Mouse (Mus musculus) MEL (cell line): ENCODE results near the gene Mei1. TPM values are rescaled to one million over a fixed set of nuclear protein-coding genes. Genes with fewer than 3 reads are reported as not detected.
A peak's percentile ranks its signal among the peaks of the same experiment; 100 is the strongest.

Experiments
- DNase-seq: peaks from one replicate; pipeline ENCODE4 v3.0.0; 2011; ENCODE audit warnings: low read depth, low spot score
- H3K27ac ChIP-seq: 2 replicates; pipeline ENCODE4 v1.5.1; 2012; ENCODE audit warnings: low read depth, mild to moderate bottlenecking, control low read depth, low read length, moderate library complexity; ENCODE audit not compliant: control insufficient read depth
- H3K27me3 ChIP-seq, 2 experiments: fragments of 150-350 bp in 1 of 2; sonication (generic) in 1 of 2; 2 replicates each; pipeline ENCODE4 v1.6.1; 2012; ENCODE audit warnings: low read length in 2 of 2, mild to moderate bottlenecking in 2 of 2, improper control_type of control experiment in 1 of 2, moderate library complexity in 1 of 2; ENCODE audit not compliant: insufficient read depth in 2 of 2, control insufficient read depth in 1 of 2
- H3K36me3 ChIP-seq, 2 experiments: 2 replicates each; pipeline ENCODE4 v1.6.1; 2012 to 2014; ENCODE audit warnings: low read length in 2 of 2, improper control_type of control experiment in 1 of 2, inconsistent platforms in 1 of 2, mild to moderate bottlenecking in 1 of 2; ENCODE audit not compliant: insufficient read depth in 2 of 2, control insufficient read depth in 1 of 2
- H3K4me1 ChIP-seq, 2 experiments: fragments of 150-350 bp in 1 of 2; sonication (generic) in 1 of 2; 2 replicates each; pipeline ENCODE4 v1.6.1; 2012; ENCODE audit warnings: low read length in 2 of 2, improper control_type of control experiment in 1 of 2, mild to moderate bottlenecking in 1 of 2; ENCODE audit not compliant: insufficient read depth in 2 of 2, control insufficient read depth in 1 of 2
- H3K4me3 ChIP-seq, 2 experiments: fragments of 150-350 bp in 1 of 2; sonication (generic) in 1 of 2; 2 replicates each; pipeline ENCODE4 v1.5.1; 2012; ENCODE audit warnings: low read depth in 2 of 2, low read length in 2 of 2, mild to moderate bottlenecking in 2 of 2, moderate library complexity in 2 of 2, control low read depth in 1 of 2, improper control_type of control experiment in 1 of 2; ENCODE audit not compliant: control insufficient read depth in 1 of 2, insufficient read depth in 1 of 2
- H3K79me2 ChIP-seq: 2 replicates; pipeline ENCODE4 v1.6.1; 2012; ENCODE audit warnings: mild to moderate bottlenecking, low read length, moderate library complexity; ENCODE audit not compliant: control insufficient read depth, poor library complexity, insufficient read depth
- H3K9ac ChIP-seq: 2 replicates; pipeline ENCODE4 v1.6.1; 2012; ENCODE audit warnings: low read depth, mild to moderate bottlenecking, control low read depth, low read length, moderate library complexity; ENCODE audit not compliant: control insufficient read depth, poor library complexity, severe bottlenecking
- H3K9me3 ChIP-seq: fragments of 150-350 bp; sonication (generic); replicated peaks from 2 replicates; pipeline ENCODE4 v1.6.1; 2012; ENCODE audit warnings: mild to moderate bottlenecking, low read length, improper control_type of control experiment, moderate library complexity; ENCODE audit not compliant: insufficient read depth
- BHLHE40 ChIP-seq: IDR thresholded peaks from 2 replicates; pipeline ENCODE4 v1.6.1; 2012; ENCODE audit warnings: low read depth, mild to moderate bottlenecking, inconsistent platforms, low read length, improper control_type of control experiment, borderline replicate concordance
- CHD1 ChIP-seq: IDR thresholded peaks from 2 replicates; pipeline ENCODE4 v1.6.1; 2012; ENCODE audit warnings: low read depth, mild to moderate bottlenecking, inconsistent platforms, low read length, improper control_type of control experiment
- E2F4 ChIP-seq: IDR thresholded peaks from 2 replicates; pipeline ENCODE4 v1.6.1; 2011; ENCODE audit warnings: low read depth, low read length, improper control_type of control experiment, borderline replicate concordance
- EP300 ChIP-seq, 2 experiments: IDR thresholded peaks; 2 replicates each; pipeline ENCODE4 v1.6.1; 2011; ENCODE audit warnings: improper control_type of control experiment in 2 of 2, low read length in 2 of 2, low read depth in 1 of 2, mild to moderate bottlenecking in 1 of 2
- HCFC1 ChIP-seq: IDR thresholded peaks from 2 replicates; pipeline ENCODE4 v1.6.1; 2012; ENCODE audit warnings: low read depth, mild to moderate bottlenecking, inconsistent platforms, low read length, improper control_type of control experiment, moderate library complexity
- MAFK ChIP-seq: IDR thresholded peaks from 2 replicates; pipeline ENCODE4 v1.6.1; 2011; ENCODE audit warnings: low read depth, mild to moderate bottlenecking, low read length, improper control_type of control experiment, borderline replicate concordance
- MAX ChIP-seq: IDR thresholded peaks from 2 replicates; pipeline ENCODE4 v1.6.1; 2011; ENCODE audit warnings: low read length, improper control_type of control experiment
- MEF2A ChIP-seq: IDR thresholded peaks from 2 replicates; pipeline ENCODE4 v1.6.1; 2014; ENCODE audit warnings: low read depth, mild to moderate bottlenecking, inconsistent platforms, low read length, improper control_type of control experiment; ENCODE audit not compliant: poor library complexity, insufficient replicate concordance, severe bottlenecking; ENCODE audit errors: extremely low read depth
- MYB ChIP-seq: IDR thresholded peaks from 2 replicates; pipeline ENCODE4 v1.6.1; 2011; ENCODE audit warnings: mild to moderate bottlenecking, low read depth, low read length, improper control_type of control experiment
- MYC ChIP-seq: IDR thresholded peaks from 2 replicates; pipeline ENCODE4 v1.6.1; 2011; ENCODE audit warnings: low read depth, mild to moderate bottlenecking, low read length, improper control_type of control experiment, moderate library complexity
- POLR2AphosphoS2 ChIP-seq: IDR thresholded peaks from 2 replicates; pipeline ENCODE4 v1.6.1; 2011; ENCODE audit warnings: low read length, improper control_type of control experiment
- POLR2AphosphoS5 ChIP-seq: IDR thresholded peaks from 2 replicates; pipeline ENCODE4 v1.6.1; 2012; ENCODE audit warnings: low read depth, borderline replicate concordance, mild to moderate bottlenecking, inconsistent platforms, low read length, moderate library complexity, mixed read lengths
- RAD21 ChIP-seq: IDR thresholded peaks from 2 replicates; pipeline ENCODE4 v1.6.1; 2011; ENCODE audit warnings: mild to moderate bottlenecking, low read depth, low read length, improper control_type of control experiment
- RCOR1 ChIP-seq: IDR thresholded peaks from 2 replicates; pipeline ENCODE4 v1.6.1; 2012; ENCODE audit warnings: low read depth, mild to moderate bottlenecking, inconsistent platforms, low read length, improper control_type of control experiment
- SIN3A ChIP-seq: IDR thresholded peaks from 2 replicates; pipeline ENCODE4 v1.6.1; 2012; ENCODE audit warnings: low read length, improper control_type of control experiment, inconsistent platforms
- SMC3 ChIP-seq: IDR thresholded peaks from 2 replicates; pipeline ENCODE4 v1.6.1; 2011; ENCODE audit warnings: low read depth, low read length, improper control_type of control experiment
- TAL1 ChIP-seq: IDR thresholded peaks from 2 replicates; pipeline ENCODE4 v1.6.1; 2012; ENCODE audit warnings: mild to moderate bottlenecking, inconsistent platforms, low read length, moderate library complexity, mixed read lengths
- TBP ChIP-seq: IDR thresholded peaks from 2 replicates; pipeline ENCODE4 v1.8.0; 2011; ENCODE audit warnings: low read depth, low read length, improper control_type of control experiment
- UBTF ChIP-seq: IDR thresholded peaks from 2 replicates; pipeline ENCODE4 v1.6.1; 2012; ENCODE audit warnings: low read depth, mild to moderate bottlenecking, inconsistent platforms, low read length, improper control_type of control experiment, moderate library complexity, borderline replicate concordance; ENCODE audit not compliant: insufficient read depth
- USF2 ChIP-seq, 2 experiments: IDR thresholded peaks; 2 replicates each; pipeline ENCODE4 v1.6.1; 2011 to 2012; ENCODE audit warnings: improper control_type of control experiment in 2 of 2, low read length in 2 of 2, borderline replicate concordance in 1 of 2, inconsistent platforms in 1 of 2, low read depth in 1 of 2, mild to moderate bottlenecking in 1 of 2; ENCODE audit not compliant: insufficient read depth in 1 of 2
- ZC3H11A ChIP-seq: IDR thresholded peaks from 2 replicates; pipeline ENCODE4 v1.6.1; 2012; ENCODE audit warnings: low read depth, mild to moderate bottlenecking, inconsistent platforms, low read length, improper control_type of control experiment
- ZKSCAN1 ChIP-seq: IDR thresholded peaks from 2 replicates; pipeline ENCODE4 v1.6.1; 2012; ENCODE audit warnings: low read depth, mild to moderate bottlenecking, inconsistent platforms, low read length, improper control_type of control experiment, moderate library complexity
- ZMIZ1 ChIP-seq: IDR thresholded peaks from 2 replicates; pipeline ENCODE4 v1.6.1; 2012; ENCODE audit warnings: low read depth, mild to moderate bottlenecking, inconsistent platforms, low read length, improper control_type of control experiment, moderate library complexity
- ZNF384 ChIP-seq: IDR thresholded peaks from 2 replicates; pipeline ENCODE4 v1.6.1; 2012; ENCODE audit warnings: low read depth, mild to moderate bottlenecking, inconsistent platforms, low read length, improper control_type of control experiment
- polyA plus RNA-seq, 2 experiments: library from polyadenylated mRNA; stranded (reverse) in 1 of 2; unstranded in 1 of 2; fragments of >175 nt in 1 of 2; fragments of >200 nt in 1 of 2; gene quantifications; 2 replicates each; pipeline versions ENCODE4 v1.2.1 to v1.2.4; 2012; ENCODE audit warnings: low replicate concordance in 2 of 2, low read depth in 1 of 2; ENCODE audit not compliant: insufficient read length in 2 of 2, insufficient read depth in 1 of 2, missing spikeins in 1 of 2
- total RNA-seq: library from RNA; depleted of rRNA; stranded (reverse); fragments of 300-350 nt; gene quantifications from 2 replicates; pipeline ENCODE4 v1.2.3, GENCODE M21; 2012

Gene Mei1
- total and polyA plus RNA-seq, 3 experiments, result not detected

GRCm38 (mm10) chr15:82152435-82152834 lies 82.6 kb downstream of the Mei1 start:
- Histone ChIP-seq H3K79me2 (peaks cover 61% of the 10 kb centered on the region), H3K9me3 (no peaks in the 10 kb centered on the region), H3K36me3 (peaks cover 0 to 31% of the 10 kb centered on the region in 2 experiments; a peak in 3 of 4 replicates), H3K4me3 (no peak overlapping the region), H3K27ac (no peak overlapping the region), H3K4me1 (peaks cover 3 to 28% of the 10 kb centered on the region in 2 experiments), H3K9ac (no peak overlapping the region), H3K27me3 (no peaks in the 10 kb centered on the region)
- no peak for TF ChIP-seq ZKSCAN1
- no peak for TF ChIP-seq MYB
- TF ChIP-seq TAL1, result no peak
- no peak for TF ChIP-seq RCOR1
- no peak for TF ChIP-seq MAFK
- TF ChIP-seq CHD1, result no peak
- TF ChIP-seq UBTF, result no peak
- TF ChIP-seq USF2 (IDR thresholded peaks at IDR 0.05; ENCODE audit: borderline replicate concordance in 1 of 2, insufficient read depth in 1 of 2, low read depth in 1 of 2, low read length in 2 of 2), result no peak
- TF ChIP-seq E2F4, result no peak
- no peak for TF ChIP-seq MAX
- TF ChIP-seq TBP, result no peak
- no peak for DNase-seq

DNA sequence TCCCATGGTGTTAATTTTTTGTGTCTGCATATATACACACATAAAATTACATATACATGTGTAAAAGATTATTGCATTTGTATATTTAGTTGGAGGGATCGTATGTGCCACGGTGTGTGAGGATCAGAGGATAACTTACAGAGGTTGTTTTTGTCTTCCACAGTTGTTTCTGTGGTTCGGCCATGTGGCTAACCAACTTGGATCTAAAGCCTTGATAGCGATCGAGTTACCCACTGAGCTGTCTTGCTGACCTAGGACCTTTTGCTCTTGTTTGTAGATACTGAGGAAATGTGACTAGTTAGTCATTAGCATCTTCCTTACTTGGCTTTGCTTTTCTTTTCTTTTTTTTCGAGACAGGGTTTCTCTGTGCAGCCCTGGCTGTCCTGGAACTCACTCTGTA lies 86.5 kb downstream of the Mei1 start:
- H3K36me3 ChIP-seq, result peaks cover 2 to 16% of the 10 kb centered on the region in 2 experiments
- TF ChIP-seq RCOR1 (no peak), BHLHE40 (no peak)
- TF ChIP-seq, all 39 proteins: peak for 0
- Histone ChIP-seq H3K4me1 (peaks cover 3 to 14% of the 10 kb centered on the region in 2 experiments), H3K27me3 (no peaks in the 10 kb centered on the region), H3K27ac (peak overlapping the region; percentile 62; the same call in 1 of the 2 replicates), H3K9ac (no peak overlapping the region), H3K9me3 (no peaks in the 10 kb centered on the region), H3K79me2 (peaks cover 39% of the 10 kb centered on the region), H3K4me3 (no peak overlapping the region)
- peak; percentile 24 for DNase-seq

DNA sequence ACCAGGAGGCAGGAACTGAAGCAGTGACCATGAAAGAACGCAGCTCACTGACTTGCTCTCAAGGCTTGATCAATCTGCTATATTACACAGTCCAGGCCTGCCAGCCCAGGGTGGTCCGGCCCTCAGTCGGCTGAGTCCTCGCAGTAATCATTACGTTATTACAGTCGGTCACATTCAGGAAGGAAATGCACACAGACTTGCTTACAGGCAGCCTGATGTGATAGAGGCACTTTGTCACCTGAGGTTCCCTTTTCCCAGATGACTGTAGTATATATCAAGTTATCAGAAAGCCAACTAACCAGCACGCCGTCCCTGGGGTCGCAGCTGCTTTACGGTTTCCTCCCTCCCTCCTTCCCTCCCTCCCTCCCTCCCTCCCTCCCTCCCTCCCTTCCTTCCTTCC lies 87.1 kb downstream of the Mei1 start:
- Histone ChIP-seq H3K27ac (peak overlapping the region; percentile 62), H3K79me2 (peaks cover 42% of the 10 kb centered on the region), H3K27me3 (no peaks in the 10 kb centered on the region), H3K4me3 (no peak overlapping the region), H3K36me3 (peaks cover 2 to 16% of the 10 kb centered on the region in 2 experiments), H3K9ac (peak overlapping the region; percentile 18; the same call in 1 of the 2 replicates), H3K9me3 (no peaks in the 10 kb centered on the region), H3K4me1 (peaks cover 3 to 14% of the 10 kb centered on the region in 2 experiments)
- DNase-seq, result peak; percentile 70
- TF ChIP-seq POLR2AphosphoS5 (no peak), SIN3A (peak; percentile 60), ZNF384 (no peak), MYC (peak; percentile 34; the same call in 1 of the 2 replicates), RAD21 (no peak), MEF2A (no peak), ZC3H11A (no peak), BHLHE40 (peak; percentile 63; the same call in 1 of the 2 replicates), ZMIZ1 (no peak), RCOR1 (0 out of 2 replicates have a peak, but pooled peaks have one; percentile 8), EP300 (IDR thresholded peaks at IDR 0.05; ENCODE audit: low read depth in 1 of 2, low read length in 2 of 2) (peak; percentile 47 to 52; a peak in 3 of 4 replicates), SMC3 (no peak), TAL1 (peak; percentile 20; the same call in 1 of the 2 replicates), HCFC1 (0 out of 2 replicates have a peak, but pooled peaks have one; percentile 21), POLR2AphosphoS2 (no peak), ZKSCAN1 (no peak)
